Mouse (Mus musculus) forelimb bud, embryonic 11.5 days (tissue): ENCODE results near the gene Fam205a1.
"Not testable (repeated sequence)": the region's sequence is repeated elsewhere in the genome, so short reads cannot be mapped to it uniquely, and the experiment has no call there.

Source experiments
- DNase-seq: peaks from one replicate; pipeline ENCODE4 v3.0.0-alpha.2; 2012; ENCODE audit warnings: low read depth, low spot score

Fam205a1 gene

DNA sequence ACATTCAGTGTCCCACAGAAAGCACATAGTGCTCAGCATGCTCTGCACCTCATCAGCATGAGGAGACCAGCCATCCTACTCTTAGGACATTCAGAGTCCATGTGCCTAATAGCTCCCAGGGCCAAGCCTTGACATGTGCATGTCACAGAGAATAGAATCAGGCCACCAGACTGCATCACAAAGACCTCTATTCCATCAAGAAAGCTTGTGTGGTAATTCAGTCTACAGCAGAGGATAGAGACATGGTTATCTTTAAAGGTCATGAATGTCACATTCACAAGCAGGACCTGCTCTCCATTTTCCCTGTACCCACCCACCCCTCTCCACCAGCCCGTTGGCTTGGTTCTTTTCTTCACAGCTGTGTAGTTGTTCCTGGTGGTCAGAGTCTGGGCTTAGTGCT, at the start of gene Fam205a1:
Gene Fam205a1, minus strand, starts transcription at position 101 of the 400 bp plus-strand sequence.
- DNase-seq, result not testable (repeated sequence)

DNA sequence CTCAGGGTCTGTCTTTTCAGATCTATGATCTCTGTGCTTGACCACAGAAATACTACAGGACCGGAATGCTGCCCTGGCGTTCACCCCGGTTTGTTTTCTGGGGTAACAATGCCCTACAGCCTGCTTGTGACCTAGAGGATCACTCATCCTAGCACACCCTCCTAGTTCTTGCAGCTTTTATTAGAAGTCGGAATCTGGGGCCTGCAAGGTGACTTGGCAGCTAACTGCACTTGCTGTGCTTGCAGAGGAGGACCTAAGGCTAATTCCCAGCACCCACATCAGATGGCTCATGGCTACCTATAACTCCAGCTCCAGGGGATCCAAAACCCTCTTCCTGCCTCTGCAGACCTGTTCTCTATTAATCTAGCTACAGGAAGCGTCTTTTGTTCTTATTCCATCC, 49.0 kb upstream of the Fam205a1 start:
- DNase-seq, result no peak

DNA sequence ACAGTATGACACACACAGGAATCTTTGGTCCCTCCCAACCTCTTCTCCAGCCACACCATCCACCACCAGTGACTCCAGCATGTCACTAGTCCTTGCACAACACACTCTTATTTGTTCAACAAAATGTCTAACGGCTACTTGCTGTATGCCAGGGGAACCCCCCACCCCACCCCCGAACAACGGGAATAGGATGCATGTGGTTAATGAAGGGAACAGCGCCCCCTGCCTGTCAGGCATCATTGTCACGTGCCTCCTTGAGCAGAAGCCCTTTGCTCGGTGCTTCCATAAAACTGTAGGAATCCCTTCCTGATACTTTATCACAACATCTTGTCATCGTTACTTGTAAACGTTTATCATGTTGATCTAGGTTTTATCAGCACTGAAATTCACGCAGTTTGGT, 48.5 kb upstream of the Fam205a1 start:
- peak; percentile 8 for DNase-seq

DNA sequence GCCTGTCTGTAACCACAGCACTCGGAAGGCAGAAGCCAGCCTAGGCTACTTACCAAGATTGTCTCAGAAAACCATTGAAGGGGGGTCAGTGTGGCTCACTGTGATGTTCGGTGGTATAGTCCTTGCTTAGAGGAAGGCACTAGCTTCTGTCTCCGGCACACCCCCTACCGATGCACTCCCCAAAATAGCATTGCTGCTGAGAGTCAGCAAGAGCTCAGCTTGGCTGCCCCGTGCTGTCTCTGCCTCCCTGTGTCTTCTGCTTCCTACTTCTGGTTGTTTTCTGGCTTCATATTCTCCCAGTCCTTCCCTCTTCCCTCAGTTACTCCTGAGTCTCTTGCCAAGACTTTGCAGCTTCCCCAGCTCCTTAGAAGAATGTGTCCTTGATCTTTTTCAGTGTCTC, 47.2 kb upstream of the Fam205a1 start:
- no peak for DNase-seq

DNA sequence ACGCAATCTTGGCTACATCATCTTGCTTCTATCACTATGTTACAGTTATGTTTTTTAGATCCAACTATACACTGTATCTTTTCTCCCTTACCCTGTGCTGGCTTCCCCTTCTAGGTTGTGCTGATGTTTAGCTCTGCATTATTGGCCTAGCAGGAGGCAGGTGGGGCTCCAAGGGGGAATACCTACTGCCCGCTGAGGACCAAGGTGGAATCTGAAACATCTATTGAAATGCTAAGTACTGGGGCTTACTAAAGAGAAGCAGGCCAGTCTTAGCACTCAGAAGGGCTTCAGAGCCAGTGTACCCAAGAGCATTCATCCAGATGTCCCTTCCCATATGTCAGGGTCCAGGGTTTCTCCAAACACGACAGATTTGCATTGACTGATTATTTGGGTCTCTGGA, 45.2 kb upstream of the Fam205a1 start:
- DNase-seq, result no peak

DNA sequence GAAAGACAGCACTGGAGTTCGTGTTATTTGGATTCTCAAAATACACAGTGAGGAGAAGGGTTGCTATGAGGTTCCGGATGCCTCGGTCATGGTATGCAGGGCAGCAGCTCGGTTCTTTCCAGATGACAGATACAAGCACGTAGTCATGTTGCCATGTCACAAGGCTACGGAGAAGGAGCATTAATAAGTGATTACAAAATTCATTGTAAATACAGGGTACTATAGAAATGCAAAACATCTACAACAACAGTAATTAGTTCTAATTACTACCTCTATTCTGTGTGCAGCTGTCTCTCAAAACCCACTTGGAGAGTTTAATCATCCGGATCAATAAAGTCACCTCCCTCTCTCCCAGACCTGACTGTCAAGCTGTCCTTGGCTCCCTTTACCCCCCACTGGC, 41.4 kb upstream of the Fam205a1 start:
- DNase-seq, result no peak

DNA sequence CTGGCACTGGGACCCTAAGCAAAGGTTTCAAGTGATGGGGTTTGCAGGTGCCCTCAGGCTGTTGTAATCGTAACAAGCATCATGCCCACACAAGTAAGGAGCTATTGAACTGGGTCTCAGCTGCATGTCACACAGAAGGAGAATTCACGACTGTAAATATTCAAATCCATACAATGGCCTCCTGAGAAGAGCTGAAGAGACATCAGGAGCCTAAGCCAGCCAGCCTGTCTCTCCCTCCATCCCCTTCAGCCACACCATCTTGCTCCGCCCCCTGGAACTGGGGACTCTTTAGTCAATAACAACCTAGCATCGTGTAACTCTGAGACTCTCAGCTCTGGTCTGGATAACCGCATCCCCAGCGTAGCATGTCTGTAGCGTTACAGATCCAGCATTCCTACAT, 37.5 kb upstream of the Fam205a1 start:
- no peak for DNase-seq

DNA sequence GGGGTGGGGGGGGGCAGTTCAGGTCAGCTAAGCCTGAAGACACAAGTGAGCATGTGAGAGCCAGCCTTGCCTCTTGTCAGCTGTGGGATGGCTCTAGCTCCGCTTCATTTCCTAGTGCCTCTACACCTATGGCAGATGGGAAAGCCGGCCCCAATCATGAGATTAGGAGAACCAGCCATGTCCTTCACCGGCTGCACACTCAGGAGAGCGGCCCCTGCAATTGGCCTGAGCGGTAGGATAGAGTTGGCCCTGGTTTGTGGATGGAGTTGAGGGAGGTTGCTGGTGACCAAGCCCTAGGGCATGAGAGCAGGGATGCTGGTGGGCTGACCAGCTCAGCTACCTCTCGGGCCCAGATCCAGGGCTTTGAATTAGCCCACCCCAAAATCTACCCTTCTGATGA, 35.1 kb upstream of the Fam205a1 start:
- DNase-seq, result no peak

DNA sequence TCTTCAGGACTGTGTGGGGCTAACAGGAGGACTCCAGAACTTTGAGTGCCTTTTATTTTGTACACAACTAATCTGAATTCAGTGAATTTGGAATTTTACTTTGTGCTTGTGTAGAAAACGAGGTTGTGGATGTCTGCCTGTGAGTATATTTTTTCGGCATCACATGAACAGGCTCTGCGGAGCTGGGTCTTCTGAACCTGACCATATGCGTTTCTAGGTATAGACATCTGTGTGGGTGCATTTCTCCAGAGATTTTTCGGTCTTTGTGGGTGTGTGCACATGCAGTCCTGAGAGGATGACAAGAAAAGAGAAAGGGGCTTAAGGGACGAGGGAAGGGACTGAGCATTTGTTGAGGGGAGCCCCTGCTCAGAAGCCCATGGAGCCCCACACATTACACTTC, 33.2 kb upstream of the Fam205a1 start:
- no peak for DNase-seq

DNA sequence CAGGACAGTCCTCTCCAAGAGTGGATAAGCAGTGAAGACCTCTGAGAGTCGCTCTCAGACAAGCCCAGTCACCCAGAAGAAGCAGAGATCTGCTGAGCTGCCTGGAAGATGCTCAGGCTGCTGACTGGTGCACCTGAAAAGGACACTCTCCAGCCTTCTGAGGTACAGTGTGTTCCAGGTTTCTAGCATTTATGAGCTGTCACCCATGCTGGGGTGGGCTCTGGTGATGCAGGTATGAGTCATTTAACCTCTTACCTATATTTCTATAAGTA, 26.9 kb upstream of the Fam205a1 start:
- no peak for DNase-seq

DNA sequence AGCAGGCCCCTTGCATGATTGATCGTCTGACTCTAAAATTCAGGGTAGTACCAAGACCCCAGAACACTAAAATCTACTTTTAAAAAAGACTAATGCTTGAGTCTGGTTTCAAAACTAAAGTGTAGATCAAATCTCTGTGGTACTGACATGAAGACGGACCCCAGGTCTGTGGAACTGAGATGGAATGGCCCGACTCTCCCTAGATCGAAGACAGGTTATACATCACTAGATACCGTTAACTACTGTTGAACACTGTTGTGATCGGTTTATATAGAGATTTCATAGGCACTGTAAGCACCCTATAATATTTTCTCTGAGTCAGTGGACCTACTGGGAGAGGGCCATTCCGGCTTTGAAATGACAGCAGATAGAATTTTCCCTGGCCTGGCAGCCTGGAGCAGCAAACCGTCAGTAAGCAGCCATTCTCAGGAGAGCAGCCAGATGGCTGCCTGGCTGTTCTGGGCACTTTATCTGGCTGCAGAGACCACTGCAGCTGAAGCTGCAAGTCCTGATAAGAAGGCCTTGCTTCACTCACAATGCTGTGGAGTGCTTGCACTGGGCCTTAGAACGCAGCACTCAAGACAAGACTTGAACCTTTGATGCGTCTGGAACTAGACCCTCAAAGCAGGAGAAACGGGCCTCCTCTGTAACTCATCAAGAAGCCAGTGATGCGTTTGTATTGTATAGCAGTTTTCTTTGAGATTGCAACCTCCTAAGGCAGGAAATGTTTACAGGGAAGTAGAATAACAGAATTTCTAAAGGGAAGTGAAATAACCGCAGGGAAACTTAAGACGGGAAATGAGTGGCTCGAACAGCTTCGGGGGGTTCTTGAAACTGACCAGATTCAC, 26.4 kb upstream of the Fam205a1 start:
- DNase-seq, result no peak

DNA sequence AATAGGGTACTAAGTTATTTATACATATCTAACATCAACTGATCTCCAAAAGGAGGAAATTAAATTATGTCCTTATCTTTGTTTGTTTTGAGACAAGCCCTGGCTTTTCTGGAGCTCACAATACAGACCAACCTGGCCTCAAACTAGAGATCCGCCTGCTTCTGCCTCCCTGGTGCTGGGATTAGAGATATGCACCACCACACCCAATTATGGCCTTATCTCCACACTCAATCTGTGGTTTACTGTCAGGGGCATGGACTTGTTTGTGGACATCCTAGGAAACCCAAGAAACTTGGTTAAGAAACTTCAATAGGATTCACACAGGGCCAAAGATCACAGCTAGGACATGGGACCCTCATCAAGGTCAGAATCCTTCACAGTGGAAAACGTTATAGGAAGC, 24.0 kb upstream of the Fam205a1 start:
- DNase-seq, result no peak

DNA sequence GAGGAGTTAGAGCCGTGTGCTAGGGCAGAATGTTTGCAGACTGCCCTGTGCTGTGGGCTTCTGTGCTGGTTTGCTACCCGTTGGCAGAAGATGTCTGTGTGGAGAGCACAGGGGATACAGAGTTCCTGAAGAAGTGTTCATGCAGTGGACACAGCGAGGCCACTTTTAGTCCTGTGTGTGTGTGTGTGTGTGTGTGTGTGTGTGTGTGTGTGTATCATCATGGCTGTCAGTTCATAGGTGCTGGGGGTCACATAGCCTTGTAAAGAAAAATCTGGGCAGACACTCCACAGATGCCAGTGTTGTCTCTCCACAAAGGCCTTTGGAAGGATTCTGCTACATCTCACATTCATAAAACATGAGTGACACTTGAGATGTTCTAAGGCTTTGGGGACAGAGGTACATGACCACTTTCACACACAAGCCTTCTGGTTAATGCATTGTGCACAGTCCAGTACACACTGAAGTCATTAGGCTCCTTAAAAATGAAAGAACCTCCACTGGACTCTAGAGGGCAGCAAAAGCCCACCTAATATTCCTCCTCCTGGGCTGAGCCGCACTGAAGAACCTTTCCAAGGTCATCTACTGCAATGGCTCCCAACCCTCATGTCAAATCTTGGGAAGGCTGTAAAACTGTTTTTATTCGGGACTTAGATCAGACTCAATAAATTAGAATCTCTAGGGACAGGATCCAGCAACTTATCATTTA, 23.1 kb upstream of the Fam205a1 start:
- DNase-seq, result peak; percentile 74

DNA sequence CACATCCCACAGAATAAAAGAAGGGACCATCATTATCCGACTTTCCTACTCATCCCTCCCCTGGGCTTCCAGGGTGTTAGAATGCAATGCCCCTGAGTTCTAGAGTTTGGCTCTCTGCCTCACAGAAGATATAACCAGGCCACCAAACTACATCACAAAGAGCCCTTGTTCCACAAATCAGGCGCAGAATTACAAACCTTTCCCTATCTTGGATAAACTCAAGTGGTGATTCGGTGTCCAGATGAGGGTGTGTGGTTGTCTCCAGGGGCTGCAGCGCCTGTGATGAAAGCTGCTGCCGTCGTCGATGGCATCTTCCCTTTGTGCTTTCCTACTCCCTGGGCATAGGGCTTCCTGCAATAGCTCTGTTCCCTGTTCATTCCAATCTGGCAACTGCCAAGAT, 20.4 kb upstream of the Fam205a1 start, which contains the start of gene Fam205c:
Gene Fam205c, minus strand, starts transcription at position 101 of the 400 bp plus-strand sequence.
- no peak for DNase-seq

DNA sequence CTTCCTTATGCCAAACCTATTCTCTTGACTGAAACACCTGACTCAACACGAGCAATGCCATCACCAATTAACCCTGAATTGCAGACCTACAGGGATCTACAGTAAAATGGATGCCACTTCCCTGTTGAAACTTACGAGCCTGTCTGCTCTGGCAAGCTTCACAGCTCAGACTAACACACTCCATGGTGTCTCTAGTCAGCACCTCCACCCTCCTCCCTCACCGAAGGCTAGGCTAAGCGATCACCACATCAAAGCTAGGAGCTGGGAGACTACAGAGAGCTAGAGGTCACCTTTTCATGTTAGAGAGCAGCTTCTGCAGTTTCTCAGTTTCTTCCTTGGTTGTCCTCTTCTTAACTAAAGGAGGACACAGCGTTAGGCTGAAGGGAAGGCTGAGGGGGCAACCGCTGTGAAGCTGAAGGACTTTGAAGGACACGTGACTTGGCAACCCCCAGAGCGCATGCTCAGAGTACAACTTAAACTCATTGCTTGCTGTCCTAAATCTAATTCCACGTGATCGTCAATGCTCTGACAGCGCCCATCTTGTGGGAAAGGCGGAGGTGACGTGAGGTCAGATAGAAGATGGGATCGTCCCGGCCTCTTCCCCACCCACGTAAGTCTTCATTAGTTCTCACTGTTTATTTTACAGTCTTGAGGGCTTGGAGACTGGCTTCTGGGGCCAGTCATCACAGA, 19.2 kb upstream of the Fam205a1 start:
- no peak for DNase-seq

DNA sequence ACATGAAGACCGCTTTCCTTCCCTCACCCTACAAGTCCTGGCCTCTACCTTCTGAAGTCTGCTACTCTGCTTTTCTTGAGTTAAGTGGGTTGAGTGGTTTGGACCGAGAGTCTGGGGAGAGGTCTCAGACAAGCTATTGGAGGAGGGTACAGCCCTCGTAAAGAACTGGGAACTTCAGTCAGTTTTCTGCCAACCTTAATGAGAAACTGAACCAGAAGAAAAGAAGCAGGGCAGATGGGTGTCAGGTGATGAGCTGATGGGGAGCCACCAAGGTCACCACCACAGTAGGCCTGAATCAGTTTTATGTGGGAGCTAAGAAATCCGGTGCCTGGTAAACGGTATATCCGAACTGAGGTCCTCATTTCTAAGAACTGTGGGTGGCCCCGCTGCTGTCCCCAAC, 18.5 kb upstream of the Fam205a1 start:
- no peak for DNase-seq

DNA sequence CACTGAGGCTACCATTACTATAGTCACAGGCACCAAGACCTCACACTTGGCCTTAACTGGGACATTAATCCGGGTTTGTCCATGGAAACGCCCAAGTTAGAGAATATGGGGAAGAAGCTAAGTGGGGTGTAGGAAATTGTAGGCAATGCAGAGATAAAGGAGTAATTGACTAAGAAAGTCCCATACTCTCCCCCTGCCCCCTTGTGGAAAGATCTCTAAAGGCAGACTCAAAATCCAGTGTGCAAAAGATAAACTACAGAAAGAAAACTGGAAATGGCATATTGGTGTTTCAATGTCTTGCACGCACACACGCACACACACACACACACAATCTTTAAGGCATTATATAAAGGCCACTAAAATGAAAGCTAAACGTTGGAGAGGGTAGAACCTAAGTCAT, 17.1 kb upstream of the Fam205a1 start:
- no peak for DNase-seq

DNA sequence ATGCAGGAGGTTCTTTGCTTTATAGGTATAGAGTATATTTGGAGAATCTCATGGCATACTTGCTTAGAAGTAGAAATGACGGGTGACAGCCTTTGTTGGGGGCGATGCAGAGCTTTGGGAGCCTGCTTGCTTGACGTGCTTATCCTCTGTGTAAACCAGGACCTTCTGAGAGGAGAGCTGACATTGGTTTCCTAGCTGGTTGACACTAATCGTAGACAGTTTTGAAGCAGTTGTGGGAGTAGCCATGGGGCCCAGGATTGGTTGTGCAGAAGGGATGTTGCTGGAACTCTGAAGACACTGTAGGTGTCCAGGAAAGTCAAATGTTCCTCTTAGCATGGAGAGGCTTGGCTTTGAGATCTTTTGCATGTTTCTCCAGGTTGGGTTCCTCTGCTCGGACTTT, 14.5 kb upstream of the Fam205a1 start:
- DNase-seq, result no peak

DNA sequence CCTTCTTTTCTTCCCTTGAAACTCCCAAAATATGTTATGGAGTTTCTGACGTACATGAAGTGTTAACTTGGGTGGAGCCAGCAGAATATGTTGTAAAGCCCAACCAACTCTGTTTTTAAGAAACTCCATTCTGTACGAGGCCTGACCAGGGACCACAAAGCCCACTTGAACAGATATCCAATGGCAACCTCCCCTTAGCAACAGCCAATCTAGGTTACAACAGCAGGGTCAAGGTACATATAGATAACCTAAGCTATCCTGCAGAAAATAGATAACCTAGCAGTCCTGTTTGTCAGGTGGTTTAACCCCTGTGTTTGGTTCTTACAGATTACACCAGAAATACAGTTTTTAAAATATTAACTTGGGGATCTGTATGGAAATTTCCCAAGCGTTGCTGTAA, 13.7 kb upstream of the Fam205a1 start:
- no peak for DNase-seq

DNA sequence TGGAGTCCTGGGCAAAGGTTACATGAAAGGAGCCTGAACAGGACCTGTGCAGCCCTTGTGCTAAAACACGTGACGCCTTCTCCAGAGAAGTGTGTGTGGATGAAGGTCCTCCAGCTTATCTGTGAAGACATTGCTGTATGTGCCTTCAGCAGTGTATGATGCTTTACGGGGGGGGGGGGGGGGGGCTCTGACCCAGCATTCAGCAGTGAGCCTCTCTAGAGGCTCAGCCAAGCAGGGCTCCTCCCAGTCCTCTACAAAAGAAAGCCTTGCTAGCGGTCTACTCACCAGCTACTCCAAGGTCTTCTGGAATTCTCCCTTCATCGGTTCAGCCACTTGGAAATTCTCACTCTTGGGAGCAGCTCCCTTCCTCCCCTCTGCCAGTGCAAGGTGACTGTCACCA, 9.8 kb upstream of the Fam205a1 start:
- not testable (repeated sequence) for DNase-seq

DNA sequence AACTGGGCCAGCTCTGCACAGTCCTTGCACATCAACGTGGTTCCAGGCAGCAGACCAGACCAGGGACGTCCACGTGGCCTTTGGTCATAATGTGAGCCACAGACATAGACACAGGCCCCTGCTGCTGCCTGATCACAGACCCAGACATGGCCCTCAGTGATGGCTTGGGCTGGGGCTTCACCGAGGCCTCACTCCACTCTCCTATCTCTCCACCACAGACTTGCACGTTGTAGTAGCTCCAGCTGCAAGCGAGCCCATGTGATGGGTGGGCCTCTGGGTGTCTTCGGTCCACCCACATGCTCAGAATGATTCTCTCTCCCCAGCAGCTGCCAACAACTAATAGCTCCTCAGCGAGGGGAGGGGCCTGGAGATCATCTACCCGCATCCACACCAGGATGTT, 6.8 kb upstream of the Fam205a1 start:
- not testable (repeated sequence) for DNase-seq

DNA sequence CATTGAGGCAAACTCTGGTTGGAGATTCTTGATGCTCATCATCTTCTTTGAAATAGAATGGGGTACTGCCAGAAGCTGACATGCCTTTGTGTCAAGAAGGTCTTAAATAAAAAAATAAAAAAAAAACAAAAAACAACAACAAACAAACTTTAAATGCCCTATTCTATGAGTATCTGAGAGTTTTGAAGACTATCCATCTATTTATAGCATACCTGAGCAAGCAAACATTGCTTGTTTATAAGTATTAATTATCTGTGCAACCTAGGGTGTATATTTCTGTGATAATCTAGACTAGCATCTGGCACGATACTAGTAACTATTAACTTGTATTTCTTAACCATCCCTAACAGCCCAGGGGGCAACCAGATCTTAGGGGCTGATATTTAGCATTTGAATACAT, 3.0 kb upstream of the Fam205a1 start, which contains the start of gene Gm12394:
Gene Gm12394, minus strand, starts transcription at position 101 of the 400 bp plus-strand sequence.
- DNase-seq, result not testable (repeated sequence)
